Mouse (Mus musculus) forebrain, postnatal 0 days (tissue): ENCODE measurements around the gene Ikzf1. TPM values are rescaled to one million over a fixed set of nuclear protein-coding genes. Genes with fewer than 3 reads are reported as not detected.

Source experiments
- ATAC-seq: fragments of 200-750 bp; cut with Nextera tagmentation; 2 replicates; pipeline ENCODE4 v1.8.0; 2017; ENCODE audit warnings: mild to moderate bottlenecking, moderate library complexity
- DNase-seq: peaks from one replicate; pipeline ENCODE4 v3.0.0-alpha.2; 2015
- H3K27ac ChIP-seq: fragments of 300-500 bp; sonication (generic); 2 replicates; pipeline ENCODE4 v1.5.1; 2014; ENCODE audit warnings: low read depth, mild to moderate bottlenecking, antibody characterized with exemption, low read length, moderate library complexity, mixed read lengths
- H3K27me3 ChIP-seq: fragments of 300-500 bp; sonication (generic); 2 replicates; pipeline ENCODE4 v1.6.1; 2014; ENCODE audit warnings: mild to moderate bottlenecking, low read length, mixed read lengths; ENCODE audit not compliant: insufficient read depth
- H3K36me3 ChIP-seq: fragments of 300-500 bp; sonication (generic); 2 replicates; pipeline ENCODE4 v1.6.1; 2014; ENCODE audit warnings: mild to moderate bottlenecking, moderate library complexity; ENCODE audit not compliant: insufficient read depth
- H3K4me1 ChIP-seq: fragments of 300-500 bp; sonication (generic); 2 replicates; pipeline ENCODE4 v1.6.1; 2014; ENCODE audit warnings: antibody characterized with exemption; ENCODE audit not compliant: insufficient read depth
- H3K4me2 ChIP-seq: fragments of 300-500 bp; sonication (generic); 2 replicates; pipeline ENCODE4 v1.6.1; 2014; ENCODE audit warnings: low read depth, mild to moderate bottlenecking, moderate library complexity
- H3K4me3 ChIP-seq: fragments of 300-500 bp; sonication (generic); 2 replicates; pipeline ENCODE4 v1.5.1; 2014; ENCODE audit warnings: low read depth, low read length, mixed read lengths
- H3K9ac ChIP-seq: fragments of 300-500 bp; sonication (generic); 2 replicates; pipeline ENCODE4 v1.6.1; 2014; ENCODE audit warnings: mild to moderate bottlenecking
- H3K9me3 ChIP-seq: fragments of 300-500 bp; sonication (generic); 2 replicates; pipeline ENCODE4 v1.6.1; 2016; ENCODE audit warnings: low read length
- CTCF ChIP-seq: sonication (generic); IDR thresholded peaks from 2 replicates; pipeline ENCODE4 v1.5.1; 2016; ENCODE audit warnings: antibody characterized with exemption, control low read depth, low read depth
- WGBS: fragments of 180-500 bp; shearing (Covaris S2); extraction: QIAGEN DNeasy Blood & Tissue Kit; methylation state at CpG from one replicate; pipeline ENCODE4 v1.1.7; 2014; 5-methylcytosine and 5-hydroxymethylcytosine counted together
- polyA plus RNA-seq: library from polyadenylated mRNA; unstranded; fragments of >200 nt; fragmentation: Nextera tagmentation; extraction: Ambion mirVana; gene quantifications from 2 replicates; pipeline ENCODE4 v1.2.1, GENCODE M21; 2015
- total RNA-seq: library from RNA; depleted of rRNA; stranded (reverse); fragments of >200 nt; gene quantifications from 2 replicates; pipeline ENCODE4 v1.2.3, GENCODE M21; 2014

Ikzf1 gene
- total and polyA plus RNA-seq, 2 experiments from 2014 or later: 1.8 to 4.9 TPM

GRCm38 (mm10) chr11:11785457-11785856 is 100.7 kb downstream of the Ikzf1 start:
- no peak overlapping the region for H3K4me2 ChIP-seq
- no peaks in the 10 kb centered on the region for H3K4me1 ChIP-seq
- no peak for TF ChIP-seq CTCF
- H3K9me3 ChIP-seq: no peaks in the 10 kb centered on the region
- no peak for DNase-seq
- no peaks in the 10 kb centered on the region; the same call in 1 of the 2 replicates for H3K27me3 ChIP-seq
- no peaks in the 10 kb centered on the region for H3K36me3 ChIP-seq
- no peak overlapping the region for H3K9ac ChIP-seq
- no peak overlapping the region for H3K27ac ChIP-seq
- no peak for ATAC-seq
- H3K4me3 ChIP-seq: no peak overlapping the region
- WGBS: 67% methylated on average over 6 of the region's 6 CpGs

GRCm38 (mm10) chr11:11788521-11788974 is 103.7 kb downstream of the Ikzf1 start:
- Histone ChIP-seq H3K27ac (no peak overlapping the region), H3K4me3 (no peak overlapping the region), H3K4me1 (no peaks in the 10 kb centered on the region), H3K4me2 (no peak overlapping the region), H3K36me3 (no peaks in the 10 kb centered on the region), H3K9ac (no peak overlapping the region), H3K27me3 (no peaks in the 10 kb centered on the region; the same call in 1 of the 2 replicates), H3K9me3 (no peaks in the 10 kb centered on the region)
- DNase-seq (peak; percentile 91), ATAC-seq (peak; percentile 96)
- TF ChIP-seq CTCF: peak; percentile 78
- WGBS: 0% methylated on average over 8 of the region's 8 CpGs

- no peak for ATAC-seq
- TF ChIP-seq CTCF: no peak
- Histone ChIP-seq H3K27me3 (no peaks in the 10 kb centered on the region), H3K4me1 (no peaks in the 10 kb centered on the region), H3K27ac (no peak overlapping the region), H3K9ac (no peak overlapping the region), H3K9me3 (no peaks in the 10 kb centered on the region), H3K4me2 (no peak overlapping the region), H3K36me3 (no peaks in the 10 kb centered on the region), H3K4me3 (no peak overlapping the region)
- no peak for DNase-seq
- 90% methylated on average over 1 of the region's 1 CpGs for WGBS
These were observed 109.8 kb downstream of the Ikzf1 start for GRCm38 (mm10) chr11:11794626-11795025.

- no peak overlapping the region for H3K4me3 ChIP-seq
- no peak overlapping the region for H3K4me2 ChIP-seq
- H3K27ac ChIP-seq: no peak overlapping the region
- H3K9me3 ChIP-seq: no peaks in the 10 kb centered on the region
- H3K27me3 ChIP-seq: no peaks in the 10 kb centered on the region
- ATAC-seq (no peak), DNase-seq (no peak)
- TF ChIP-seq CTCF: no peak
- no peak overlapping the region for H3K9ac ChIP-seq
- H3K4me1 ChIP-seq: no peaks in the 10 kb centered on the region
- WGBS: 98% methylated on average over 1 of the region's 1 CpGs
- H3K36me3 ChIP-seq: peaks cover 11% of the 10 kb centered on the region
These were observed 113.9 kb downstream of the Ikzf1 start for GRCm38 (mm10) chr11:11798690-11799089.

GRCm38 (mm10) chr11:11800304-11800703 is 115.5 kb downstream of the Ikzf1 start:
- Histone ChIP-seq H3K4me2 (no peak overlapping the region), H3K36me3 (peaks cover 11% of the 10 kb centered on the region), H3K9me3 (no peaks in the 10 kb centered on the region), H3K27me3 (no peaks in the 10 kb centered on the region), H3K27ac (no peak overlapping the region), H3K9ac (no peak overlapping the region), H3K4me3 (no peak overlapping the region), H3K4me1 (no peaks in the 10 kb centered on the region)
- DNase-seq (no peak), ATAC-seq (no peak)
- no peak for TF ChIP-seq CTCF
- WGBS: 95% methylated on average over 3 of the region's 3 CpGs

- Histone ChIP-seq H3K4me3 (no peak overlapping the region), H3K27me3 (no peaks in the 10 kb centered on the region), H3K27ac (no peak overlapping the region), H3K36me3 (peaks cover 11% of the 10 kb centered on the region), H3K9ac (no peak overlapping the region), H3K4me2 (no peak overlapping the region), H3K4me1 (no peaks in the 10 kb centered on the region), H3K9me3 (no peaks in the 10 kb centered on the region)
- WGBS: 95% methylated on average over 9 of the region's 9 CpGs
- TF ChIP-seq CTCF: no peak
- DNase-seq: no peak
- no peak for ATAC-seq
These were observed 116.3 kb downstream of the Ikzf1 start for GRCm38 (mm10) chr11:11801067-11801466.

GRCm38 (mm10) chr11:11804421-11804820 is 119.6 kb downstream of the Ikzf1 start:
- Histone ChIP-seq H3K27me3 (no peaks in the 10 kb centered on the region), H3K36me3 (peaks cover 11% of the 10 kb centered on the region), H3K27ac (no peak overlapping the region), H3K4me1 (no peaks in the 10 kb centered on the region), H3K4me3 (no peak overlapping the region), H3K4me2 (no peak overlapping the region), H3K9me3 (no peaks in the 10 kb centered on the region), H3K9ac (no peak overlapping the region)
- no peak for ATAC-seq
- no peak for DNase-seq
- 83% methylated on average over 5 of the region's 5 CpGs for WGBS
- TF ChIP-seq CTCF: no peak
